Mouse (Mus musculus) hindbrain, embryonic 13.5 days (tissue): ENCODE data around the gene Zfp663. TPM values are rescaled to one million over a fixed set of nuclear protein-coding genes. Genes with fewer than 3 reads are reported as not detected.

ENCODE experiments used
- ATAC-seq: fragments of 200-750 bp; cut with Nextera tagmentation; 2 replicates; pipeline ENCODE4 v1.8.0; 2017; ENCODE audit warnings: moderate TSS enrichment; ENCODE audit not compliant: low FRiP score
- H3K27ac ChIP-seq: fragments of 300-500 bp; sonication (generic); 2 replicates; pipeline ENCODE4 v1.5.1; 2015; ENCODE audit warnings: inconsistent platforms, mild to moderate bottlenecking, moderate library complexity
- H3K27me3 ChIP-seq: fragments of 300-500 bp; sonication (generic); 2 replicates; pipeline ENCODE4 v1.6.1; 2015; ENCODE audit warnings: mild to moderate bottlenecking, inconsistent platforms
- H3K36me3 ChIP-seq: fragments of 300-500 bp; sonication (generic); 2 replicates; pipeline ENCODE4 v1.6.1; 2015; ENCODE audit warnings: mild to moderate bottlenecking, inconsistent platforms
- H3K4me1 ChIP-seq: fragments of 300-500 bp; sonication (generic); replicated peaks from 2 replicates; pipeline ENCODE4 v1.6.1; 2015; ENCODE audit warnings: inconsistent platforms
- H3K4me2 ChIP-seq: fragments of 300-500 bp; sonication (generic); 2 replicates; pipeline ENCODE4 v1.6.1; 2015; ENCODE audit warnings: inconsistent platforms, mild to moderate bottlenecking, moderate library complexity
- H3K4me3 ChIP-seq: fragments of 300-500 bp; sonication (generic); 2 replicates; pipeline ENCODE4 v1.5.1; 2015; ENCODE audit warnings: mild to moderate bottlenecking, inconsistent platforms
- H3K9ac ChIP-seq: fragments of 300-500 bp; sonication (generic); 2 replicates; pipeline ENCODE4 v1.6.1; 2015; ENCODE audit warnings: mild to moderate bottlenecking, inconsistent platforms
- H3K9me3 ChIP-seq: fragments of 300-500 bp; sonication (generic); 2 replicates; pipeline ENCODE4 v1.6.1; 2016; ENCODE audit warnings: inconsistent platforms
- WGBS: fragments of 180-500 bp; shearing (Covaris S2); methylation state at CpG from one replicate; pipeline ENCODE4 v1.1.7; 2015; 5-methylcytosine and 5-hydroxymethylcytosine counted together
- polyA plus RNA-seq: library from polyadenylated mRNA; unstranded; fragments of >200 nt; fragmentation: Nextera tagmentation; extraction: Ambion mirVana; gene quantifications from 2 replicates; pipeline ENCODE4 v1.2.1, GENCODE M21; 2015

The Zfp663 gene
- polyA plus RNA-seq, 1 experiment from 2014 or later: 8.1 TPM

DNA sequence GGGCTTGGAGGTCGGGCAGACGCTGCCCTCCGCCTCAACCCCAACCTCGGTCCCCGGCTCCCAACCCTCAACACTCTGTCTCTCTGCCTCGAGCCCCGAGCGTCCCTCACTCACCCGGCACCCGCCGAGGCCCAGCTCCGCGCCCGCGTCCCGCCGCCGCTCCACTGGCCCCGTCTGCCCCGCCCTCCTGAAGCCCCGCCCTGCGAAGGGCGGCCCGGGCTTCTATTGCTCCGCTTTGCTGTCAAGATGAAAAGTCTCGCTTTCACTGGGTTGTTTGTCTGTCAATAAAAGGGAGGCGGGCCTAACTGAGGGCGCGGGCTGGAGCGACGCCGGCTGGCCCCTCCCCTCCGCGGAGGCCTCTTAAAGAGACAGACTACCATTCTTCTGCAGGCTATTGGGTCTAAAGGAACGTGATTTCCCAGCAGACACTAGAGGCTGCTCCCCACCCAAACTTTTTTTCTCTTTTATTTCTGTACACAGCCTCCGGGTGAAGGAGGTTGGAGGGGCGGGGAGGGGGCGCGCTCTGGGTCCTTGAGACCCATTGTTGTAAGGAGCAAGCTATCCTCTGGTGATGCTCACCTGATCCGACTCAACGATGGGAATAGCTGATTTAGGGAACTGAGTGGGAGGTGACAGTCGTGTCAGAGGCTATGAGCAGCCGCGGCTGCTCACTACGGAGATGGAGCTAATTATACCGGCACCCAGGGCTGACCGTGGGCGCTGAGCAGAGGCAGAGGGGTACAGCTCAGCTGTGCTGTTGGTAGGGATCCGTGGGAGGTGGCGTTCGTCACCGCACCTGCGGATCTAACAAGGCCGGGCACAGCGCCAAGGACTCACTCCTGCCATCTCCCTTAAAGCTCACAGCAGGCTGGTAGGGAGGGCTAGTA lies 42.0 kb downstream of the Zfp663 start, which contains the start of gene Elmo2:
TSS of gene Elmo2 (minus strand) at position 176 of the 887 bp plus-strand sequence.
- peaks cover 59% of the 10 kb centered on the region for H3K4me1 ChIP-seq

DNA sequence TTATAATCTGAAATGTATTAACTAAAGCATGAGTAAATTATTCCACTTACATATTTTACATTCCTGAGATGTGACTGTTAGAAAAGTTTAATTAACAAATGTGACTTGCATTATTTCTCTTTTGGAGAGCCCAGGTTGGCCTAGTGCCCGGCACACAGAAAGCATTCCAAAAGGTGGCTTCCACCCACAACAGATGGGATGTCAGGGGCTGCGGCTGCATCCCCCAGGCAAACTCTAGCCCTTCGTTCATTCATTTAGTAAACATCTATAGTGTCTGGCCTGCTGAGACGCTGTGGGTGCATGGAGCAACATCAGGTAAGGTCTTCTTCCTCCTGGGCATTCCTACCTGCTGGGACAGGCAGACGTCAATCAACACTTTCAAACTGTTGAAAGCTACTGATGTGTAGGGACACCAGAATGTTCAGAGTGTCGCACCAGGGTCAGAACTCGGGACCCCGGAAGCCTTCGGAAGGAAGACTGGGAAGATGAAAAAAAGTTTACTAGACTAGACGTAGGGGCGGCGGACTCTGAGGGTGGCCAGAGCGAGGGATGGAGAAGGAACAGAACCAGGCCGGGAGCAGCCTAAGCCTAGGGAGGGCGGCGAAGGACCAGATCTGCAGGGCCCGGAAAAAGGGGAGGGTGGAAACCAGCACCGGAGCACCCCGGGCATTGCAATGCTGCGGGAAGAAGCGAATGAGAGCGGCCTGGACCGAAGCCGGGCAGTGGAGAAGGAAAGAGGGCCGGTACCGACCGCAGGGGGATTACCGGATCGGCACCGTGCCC lies 42.8 kb downstream of the Zfp663 start:
- peak; percentile 38 for ATAC-seq
- H3K9me3 ChIP-seq: no peaks in the 10 kb centered on the region
- peak overlapping the region; percentile 97 for H3K4me3 ChIP-seq
- H3K4me1 ChIP-seq: peaks cover 68% of the 10 kb centered on the region
- peaks cover 13% of the 10 kb centered on the region for H3K27me3 ChIP-seq
- peak overlapping the region; percentile 97 for H3K9ac ChIP-seq
- under 1% methylated on average over 29 of the region's 30 CpGs for WGBS
- peak overlapping the region; percentile 97 for H3K4me2 ChIP-seq
- no peaks in the 10 kb centered on the region for H3K36me3 ChIP-seq
- peak overlapping the region; percentile 81 for H3K27ac ChIP-seq

More for the DNA sequence above, 42.0 kb downstream of the Zfp663 start, which contains the start of gene Elmo2:
- ATAC-seq: peak; percentile 98
- no peaks in the 10 kb centered on the region for H3K9me3 ChIP-seq
- peak within 1 kb of the TSS; percentile 97 for H3K4me3 ChIP-seq
- H3K9ac ChIP-seq: peak within 1 kb of the TSS; percentile 97
- no peaks in the 10 kb centered on the region for H3K36me3 ChIP-seq
- WGBS: under 1% methylated on average over 53 of the region's 55 CpGs
- peaks cover 13% of the 10 kb centered on the region for H3K27me3 ChIP-seq
- peak within 1 kb of the TSS; percentile 97 for H3K4me2 ChIP-seq
- peak within 1 kb of the TSS; percentile 96 for H3K27ac ChIP-seq

DNA sequence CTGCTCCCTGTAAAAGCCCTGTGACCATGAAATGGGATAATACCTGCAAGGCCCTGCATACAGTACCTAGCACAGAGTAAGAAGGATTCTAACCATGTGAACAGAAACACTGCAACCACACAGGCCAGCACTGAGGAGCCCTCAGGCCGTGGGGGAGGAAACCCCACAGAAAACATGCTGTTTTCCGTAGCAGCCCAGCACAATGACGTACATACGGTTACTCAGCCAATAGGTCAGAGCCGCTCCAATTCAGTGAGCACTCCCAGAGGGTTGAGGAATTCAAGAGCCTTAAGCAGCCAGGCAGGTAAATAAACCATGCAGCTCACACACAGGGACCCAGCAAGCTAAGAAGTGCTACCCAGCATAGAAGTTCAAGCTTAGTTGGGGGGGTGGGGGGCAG lies 44.6 kb downstream of the Zfp663 start:
- no peak for ATAC-seq
- Histone ChIP-seq H3K4me1 (peaks cover 78% of the 10 kb centered on the region), H3K9me3 (no peaks in the 10 kb centered on the region), H3K27ac (no peak overlapping the region; the same call in 1 of the 2 replicates), H3K36me3 (no peaks in the 10 kb centered on the region), H3K4me3 (no peak overlapping the region; the same call in 1 of the 2 replicates), H3K4me2 (peak overlapping the region; percentile 97), H3K27me3 (peaks cover 4% of the 10 kb centered on the region; the same call in 1 of the 2 replicates), H3K9ac (peak overlapping the region; percentile 97)
- 49% methylated on average over 5 of the region's 5 CpGs for WGBS

DNA sequence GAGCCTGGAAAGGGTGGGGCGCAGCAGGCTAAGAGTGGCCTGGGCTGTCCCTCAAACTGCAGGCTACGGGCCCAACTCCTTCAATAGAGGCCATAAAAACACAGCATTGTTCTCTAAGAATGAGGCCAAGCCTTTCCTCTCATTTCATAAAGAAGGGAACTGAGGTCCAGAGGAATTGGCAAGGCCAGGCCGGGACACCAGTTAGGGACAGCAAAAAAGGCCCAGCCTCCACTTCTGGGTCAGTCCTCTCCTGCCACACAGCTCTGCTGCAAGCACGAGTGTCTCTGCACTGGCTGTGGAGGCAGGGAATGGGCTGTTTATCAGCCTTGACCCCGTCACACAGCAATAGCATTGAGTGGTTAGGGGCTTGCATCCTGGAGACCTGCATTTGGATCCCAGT lies 45.0 kb downstream of the Zfp663 start:
- Histone ChIP-seq H3K4me3 (no peak overlapping the region), H3K9me3 (no peaks in the 10 kb centered on the region), H3K27ac (no peak overlapping the region; the same call in 1 of the 2 replicates), H3K4me2 (peak overlapping the region; percentile 97; the same call in 1 of the 2 replicates), H3K36me3 (no peaks in the 10 kb centered on the region), H3K4me1 (peaks cover 82% of the 10 kb centered on the region), H3K27me3 (no peaks in the 10 kb centered on the region; the same call in 1 of the 2 replicates), H3K9ac (peak overlapping the region; percentile 97; the same call in 1 of the 2 replicates)
- WGBS: 62% methylated on average over 5 of the region's 5 CpGs
- ATAC-seq: no peak

DNA sequence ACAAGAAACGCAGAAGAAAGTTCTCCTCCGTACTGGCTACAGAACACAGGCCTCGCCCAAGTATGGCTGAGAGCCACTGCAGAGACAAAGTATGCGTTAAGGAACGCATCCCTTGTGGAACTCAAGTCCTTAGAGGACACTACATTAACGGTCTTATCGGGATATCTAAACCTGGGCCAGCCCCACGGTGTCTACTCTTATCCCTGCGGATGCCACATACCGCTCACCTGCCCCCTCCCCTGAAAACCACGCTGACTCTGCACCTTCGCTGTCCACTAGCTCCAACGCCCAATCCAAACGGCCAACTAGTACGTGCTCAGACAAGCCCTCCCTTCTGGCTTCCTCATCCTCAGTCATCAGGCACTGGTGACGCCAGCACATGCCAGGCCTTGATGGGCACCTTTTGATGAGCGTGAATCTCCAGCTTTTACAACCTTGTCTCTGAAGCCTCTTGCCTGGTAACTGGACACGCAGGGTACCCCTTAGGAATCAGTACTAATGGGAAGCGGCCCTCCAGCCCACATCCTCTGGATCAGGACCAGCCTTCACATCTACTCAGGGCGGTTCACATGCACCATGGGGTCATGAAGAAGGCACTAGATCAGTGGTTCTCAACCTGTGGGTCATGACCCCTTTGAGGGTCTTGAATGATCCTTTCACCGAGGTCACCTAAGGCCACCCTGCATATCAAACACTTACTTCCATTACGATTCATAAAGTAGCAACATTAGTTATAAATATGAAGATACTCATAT lies 46.4 kb downstream of the Zfp663 start:
- Histone ChIP-seq H3K4me3 (no peak overlapping the region), H3K36me3 (no peaks in the 10 kb centered on the region), H3K9ac (no peak overlapping the region), H3K27ac (peak overlapping the region; percentile 60; the same call in 1 of the 2 replicates), H3K4me1 (peaks cover 84% of the 10 kb centered on the region), H3K4me2 (no peak overlapping the region), H3K9me3 (no peaks in the 10 kb centered on the region), H3K27me3 (no peaks in the 10 kb centered on the region)
- no peak for ATAC-seq
- WGBS: 88% methylated on average over 22 of the region's 22 CpGs

DNA sequence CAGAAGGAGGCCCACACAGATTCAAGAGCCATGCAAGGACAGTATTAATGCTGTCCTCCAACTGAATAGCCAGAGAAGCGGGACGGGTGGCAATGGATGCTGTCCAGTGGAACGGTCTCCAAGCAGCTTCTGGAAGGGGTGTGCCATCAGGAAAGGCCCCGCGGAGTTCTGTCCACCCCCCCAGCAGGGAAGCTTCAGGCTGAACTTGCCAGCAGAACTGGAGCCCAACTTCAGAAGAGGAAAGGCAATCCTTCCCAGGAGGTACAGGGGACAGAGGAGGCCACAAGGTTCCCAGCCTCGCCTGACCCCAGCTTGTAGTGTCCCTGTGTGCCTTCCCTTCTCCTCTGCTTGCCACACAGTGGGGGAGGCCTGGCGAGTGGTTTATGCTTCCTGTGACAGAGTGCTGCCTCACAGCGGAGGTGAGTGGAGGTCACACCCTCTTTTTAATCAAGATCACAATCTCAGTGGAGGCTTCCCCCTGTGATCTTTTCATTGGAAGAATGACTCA lies 47.1 kb downstream of the Zfp663 start:
- Histone ChIP-seq H3K9ac (peak overlapping the region; percentile 39), H3K27ac (peak overlapping the region; percentile 60; the same call in 1 of the 2 replicates), H3K4me3 (no peak overlapping the region), H3K9me3 (no peaks in the 10 kb centered on the region), H3K4me1 (peaks cover 86% of the 10 kb centered on the region), H3K4me2 (peak overlapping the region; percentile 15; the same call in 1 of the 2 replicates), H3K27me3 (no peaks in the 10 kb centered on the region), H3K36me3 (no peaks in the 10 kb centered on the region)
- WGBS: 41% methylated on average over 8 of the region's 8 CpGs
- ATAC-seq: no peak

DNA sequence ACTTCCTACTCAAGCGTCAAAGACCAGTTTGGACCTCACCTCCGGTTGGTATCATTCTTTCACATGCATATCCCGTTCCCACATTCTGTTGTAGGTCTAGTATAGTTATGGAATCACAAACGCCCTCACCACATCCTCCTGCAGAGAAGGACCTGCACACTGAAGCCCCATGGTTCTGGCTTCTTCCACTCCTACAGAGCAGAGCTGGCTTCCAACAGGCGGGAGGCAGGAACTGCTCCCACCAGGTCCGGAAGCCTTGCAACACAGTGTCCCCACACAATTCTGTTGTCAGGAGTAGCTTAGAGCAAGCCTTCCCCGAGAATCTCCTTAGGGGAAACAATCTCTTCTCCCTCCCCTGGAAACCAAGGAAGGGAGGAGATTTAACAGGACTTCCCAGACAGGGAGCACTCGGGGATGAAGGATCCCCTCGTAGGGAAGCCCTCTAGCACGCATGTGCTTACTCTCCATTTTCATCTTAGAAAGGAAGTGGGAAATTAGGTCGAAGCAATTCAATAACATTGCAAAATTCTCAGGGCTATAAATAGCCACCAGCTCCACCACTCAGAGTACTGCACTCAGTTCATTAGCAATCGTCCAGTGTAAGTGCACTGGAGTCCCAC lies 47.9 kb downstream of the Zfp663 start:
- Histone ChIP-seq H3K27me3 (no peaks in the 10 kb centered on the region), H3K9me3 (no peaks in the 10 kb centered on the region), H3K36me3 (peaks cover 2% of the 10 kb centered on the region), H3K4me1 (peaks cover 93% of the 10 kb centered on the region), H3K4me3 (no peak overlapping the region), H3K27ac (peak overlapping the region; percentile 60; the same call in 1 of the 2 replicates), H3K9ac (peak overlapping the region; percentile 39), H3K4me2 (peak overlapping the region; percentile 15; the same call in 1 of the 2 replicates)
- WGBS: 70% methylated on average over 12 of the region's 12 CpGs
- no peak for ATAC-seq

DNA sequence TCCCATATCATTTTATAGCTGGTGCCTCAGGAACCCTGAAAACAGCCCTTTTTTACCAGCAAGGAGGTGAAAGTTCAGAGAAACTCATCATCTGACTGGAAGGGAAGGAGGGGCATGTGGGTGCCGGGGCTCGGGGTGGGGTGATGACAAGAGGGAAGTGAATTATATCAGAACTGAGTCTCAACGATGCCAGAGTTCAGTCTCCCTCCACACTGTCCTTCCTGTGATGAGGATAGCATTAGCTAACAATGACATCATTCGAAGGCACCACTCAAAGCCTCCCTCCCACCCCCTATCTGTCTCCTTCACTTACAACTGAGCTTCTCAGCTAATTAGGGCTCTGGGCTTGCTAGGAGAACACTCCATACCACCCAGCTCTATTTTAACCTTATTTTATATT lies 49.0 kb downstream of the Zfp663 start:
- H3K9me3 ChIP-seq: no peaks in the 10 kb centered on the region
- no peak overlapping the region for H3K4me2 ChIP-seq
- H3K9ac ChIP-seq: no peak overlapping the region
- ATAC-seq: no peak
- no peak overlapping the region for H3K4me3 ChIP-seq
- H3K4me1 ChIP-seq: peaks cover 88% of the 10 kb centered on the region
- H3K27me3 ChIP-seq: 0 out of 2 replicates have a peak, but pooled peaks cover 4% of the 10 kb centered on the region
- 73% methylated on average over 4 of the region's 4 CpGs for whole genome bisulfite sequencing
- peaks cover 13% of the 10 kb centered on the region for H3K36me3 ChIP-seq
- 0 out of 2 replicates have a peak overlapping the region, but pooled peaks have one; percentile 4 for H3K27ac ChIP-seq

DNA sequence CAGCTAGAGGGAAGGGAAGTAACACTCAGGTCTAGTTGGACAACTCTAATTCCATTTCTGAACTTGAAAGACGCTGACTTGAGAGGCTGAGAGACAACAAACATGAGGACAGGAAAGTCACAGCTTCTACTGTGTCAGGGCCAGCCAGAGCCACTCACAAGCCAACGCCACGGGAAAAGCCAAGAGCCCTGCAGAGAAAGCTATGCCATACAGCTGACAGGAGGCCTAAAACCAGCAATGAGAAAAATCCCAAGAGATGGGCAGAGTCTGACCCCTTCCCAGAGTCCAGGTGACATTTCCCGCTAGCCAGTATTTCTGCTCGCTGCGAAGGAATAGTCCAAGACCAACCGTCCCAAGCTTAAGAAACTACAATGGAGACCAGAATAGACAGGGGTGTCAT lies 49.6 kb downstream of the Zfp663 start:
- no peak for ATAC-seq
- 0 out of 2 replicates have a peak, but pooled peaks cover 6% of the 10 kb centered on the region for H3K27me3 ChIP-seq
- 80% methylated on average over 7 of the region's 7 CpGs for WGBS
- H3K27ac ChIP-seq: 0 out of 2 replicates have a peak overlapping the region, but pooled peaks have one; percentile 4
- no peak overlapping the region for H3K4me2 ChIP-seq
- H3K4me3 ChIP-seq: no peak overlapping the region
- peaks cover 19% of the 10 kb centered on the region for H3K36me3 ChIP-seq
- H3K9me3 ChIP-seq: no peaks in the 10 kb centered on the region
- peaks cover 87% of the 10 kb centered on the region for H3K4me1 ChIP-seq
- no peak overlapping the region for H3K9ac ChIP-seq

DNA sequence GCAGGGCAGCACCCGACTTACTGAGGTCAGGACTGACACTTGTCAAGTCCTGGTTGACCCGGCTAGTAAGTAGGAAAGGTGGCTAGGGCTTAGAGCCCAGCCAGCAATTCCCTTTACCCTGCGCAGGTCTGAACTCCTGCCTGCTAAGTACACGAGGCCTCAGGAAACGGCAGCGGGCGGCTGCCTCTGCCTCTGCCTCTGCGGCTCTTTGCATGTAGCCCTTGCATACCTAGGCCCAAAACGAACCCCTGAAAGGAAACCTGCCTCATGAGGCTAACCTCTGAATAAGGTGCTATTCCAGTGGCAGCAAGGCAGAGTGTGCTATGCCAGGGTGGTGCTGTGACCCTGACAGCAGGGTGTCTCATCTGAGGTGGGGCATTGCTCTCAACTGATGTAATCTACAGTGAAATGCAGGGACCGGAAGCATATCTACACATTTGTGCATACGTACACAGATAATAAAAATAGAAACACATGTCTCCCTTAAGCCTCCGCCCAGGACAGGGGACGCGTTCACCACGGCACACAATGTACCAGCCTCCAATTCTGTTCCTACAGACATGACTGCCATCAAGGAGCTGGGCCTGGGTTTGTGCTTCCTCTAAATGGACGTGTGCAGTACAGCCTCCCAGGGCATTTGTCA lies 50.8 kb downstream of the Zfp663 start:
- 52% methylated on average over 16 of the region's 16 CpGs for WGBS
- peak overlapping the region; percentile 66 for H3K9ac ChIP-seq
- peak; percentile 2; the same call in 1 of the 2 replicates for ATAC-seq
- no peak overlapping the region for H3K4me3 ChIP-seq
- peak overlapping the region; percentile 36 for H3K4me2 ChIP-seq
- 0 out of 2 replicates have a peak, but pooled peaks cover 6% of the 10 kb centered on the region for H3K27me3 ChIP-seq
- H3K36me3 ChIP-seq: peaks cover 31% of the 10 kb centered on the region
- H3K27ac ChIP-seq: peak overlapping the region; percentile 97
- no peaks in the 10 kb centered on the region for H3K9me3 ChIP-seq
- H3K4me1 ChIP-seq: peaks cover 78% of the 10 kb centered on the region
